Mouse (Mus musculus): ENCODE measurements around the gene Surf2.

GRCm38 (mm10) chr2:26895898-26896297, 20.3 kb upstream of the Surf2 start:
- TF ChIP-seq POLR2A (IDR thresholded peaks at IDR 0.05; ENCODE audit: extremely low read depth, insufficient read depth, low read length): no peak
- TF ChIP-seq CTCF (IDR thresholded peaks at IDR 0.05; ENCODE audit: low read depth, low read length): no peak
